Mouse (Mus musculus) brain, adult 2 months (tissue): ENCODE measurements around the gene Arhgap9.

Experiments
- DNase-seq: peaks from one replicate; pipeline ENCODE4 v3.0.0; 2011; ENCODE audit warnings: low read depth, low spot score

Arhgap9 gene

DNA sequence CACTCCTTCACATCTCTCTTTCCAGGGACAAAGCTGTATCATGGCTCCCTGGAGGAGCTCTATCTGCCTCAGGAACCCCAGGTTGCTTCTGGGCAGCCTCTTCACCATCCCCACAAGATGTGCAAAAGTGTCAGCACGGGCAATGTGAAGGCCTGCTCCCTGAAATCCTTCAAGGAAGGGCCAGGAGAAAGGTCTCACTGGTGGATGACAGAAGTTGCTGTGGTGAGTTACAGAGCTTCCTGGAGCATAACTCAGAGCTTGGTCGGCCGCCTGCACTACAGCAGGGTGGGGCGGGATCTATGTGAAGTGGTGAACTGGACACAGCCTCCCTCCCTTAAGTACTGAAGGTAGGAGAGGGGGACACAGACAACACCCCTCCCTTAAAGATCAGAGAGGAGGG, 905 bp downstream of the Arhgap9 start:
- DNase-seq: no peak

DNA sequence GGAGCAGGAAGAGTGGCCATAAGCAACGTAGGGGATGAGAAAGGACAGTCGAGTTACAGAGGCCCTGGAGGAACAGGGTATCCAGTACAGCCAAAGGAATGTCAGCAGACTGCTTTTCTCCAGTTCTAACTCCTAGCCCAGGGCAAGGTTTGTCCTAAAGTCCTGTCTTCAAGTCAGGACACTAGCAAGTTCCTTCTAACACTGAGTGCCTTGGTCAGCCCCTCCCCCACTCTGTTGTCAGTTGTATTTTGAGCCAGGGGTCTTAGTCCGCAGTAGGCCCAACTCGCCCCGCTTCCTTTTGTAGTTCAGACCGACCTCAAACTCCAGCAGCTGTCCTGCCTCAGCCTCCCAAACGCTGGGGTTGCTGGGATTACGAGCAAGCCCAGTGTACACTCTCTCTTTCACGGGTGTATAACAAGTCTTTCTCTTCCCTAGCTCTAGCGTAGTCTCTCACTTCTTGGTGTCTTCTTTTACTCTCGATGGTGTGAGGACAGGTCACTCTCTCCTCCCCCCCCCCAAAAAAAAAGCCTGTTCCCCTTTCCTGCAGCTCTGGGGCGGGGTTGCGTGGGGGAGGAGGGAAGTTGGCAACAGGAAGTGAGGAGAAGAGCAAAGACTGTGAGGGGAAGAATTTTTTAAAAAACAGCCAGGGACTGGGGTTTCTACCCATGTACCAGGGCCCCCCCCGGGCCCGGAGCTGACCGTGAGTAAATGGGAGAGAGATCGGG, 1.5 kb downstream of the Arhgap9 start:
- peak; percentile 14 for DNase-seq

DNA sequence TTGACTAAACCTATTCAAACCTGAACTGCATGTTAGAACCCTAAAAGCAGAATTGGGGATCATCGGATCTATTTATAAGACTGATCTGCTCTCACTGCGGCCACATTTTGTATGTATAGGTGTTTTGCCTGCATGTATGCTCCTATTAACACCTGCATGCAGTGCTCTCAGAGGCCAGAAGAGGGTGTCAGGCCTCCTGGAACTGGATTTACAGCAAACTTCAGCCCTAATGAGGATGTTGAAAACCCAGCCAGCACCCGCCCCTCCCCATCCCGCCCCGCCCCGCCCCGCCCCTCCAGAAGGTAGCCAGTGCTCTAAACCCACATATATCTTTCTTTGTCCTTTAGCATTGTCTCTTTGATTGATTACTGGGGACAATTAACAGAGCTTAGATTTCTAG, 2.7 kb downstream of the Arhgap9 start:
- peak; percentile 50 for DNase-seq

DNA sequence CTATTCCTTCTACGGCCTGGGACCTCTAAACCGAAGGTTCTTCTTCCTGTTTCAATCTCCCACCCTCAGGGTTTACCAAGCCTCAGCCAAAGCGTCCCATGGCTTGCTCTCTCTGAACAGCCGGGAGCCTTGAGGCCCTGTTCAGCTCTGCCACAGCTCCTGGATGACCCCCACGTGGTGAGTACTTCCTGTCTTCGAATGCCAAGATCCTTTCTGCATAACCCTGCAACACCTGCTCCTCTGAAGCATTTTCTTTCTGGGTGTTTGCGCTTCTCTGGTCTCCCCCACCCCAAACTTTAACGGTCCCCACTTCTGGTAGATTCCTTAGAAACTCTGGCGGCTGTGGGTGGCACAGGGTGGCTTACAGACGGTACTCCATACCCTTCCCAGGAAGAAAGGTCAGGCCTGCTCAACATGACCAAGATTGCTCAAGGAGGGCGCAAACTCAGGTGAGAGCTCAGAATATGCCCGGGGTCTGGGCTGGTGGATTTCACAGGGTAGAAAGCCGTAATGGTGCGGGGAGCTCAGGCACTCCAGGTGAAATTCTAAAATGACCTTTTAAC, 3.8 kb downstream of the Arhgap9 start:
- DNase-seq: no peak

DNA sequence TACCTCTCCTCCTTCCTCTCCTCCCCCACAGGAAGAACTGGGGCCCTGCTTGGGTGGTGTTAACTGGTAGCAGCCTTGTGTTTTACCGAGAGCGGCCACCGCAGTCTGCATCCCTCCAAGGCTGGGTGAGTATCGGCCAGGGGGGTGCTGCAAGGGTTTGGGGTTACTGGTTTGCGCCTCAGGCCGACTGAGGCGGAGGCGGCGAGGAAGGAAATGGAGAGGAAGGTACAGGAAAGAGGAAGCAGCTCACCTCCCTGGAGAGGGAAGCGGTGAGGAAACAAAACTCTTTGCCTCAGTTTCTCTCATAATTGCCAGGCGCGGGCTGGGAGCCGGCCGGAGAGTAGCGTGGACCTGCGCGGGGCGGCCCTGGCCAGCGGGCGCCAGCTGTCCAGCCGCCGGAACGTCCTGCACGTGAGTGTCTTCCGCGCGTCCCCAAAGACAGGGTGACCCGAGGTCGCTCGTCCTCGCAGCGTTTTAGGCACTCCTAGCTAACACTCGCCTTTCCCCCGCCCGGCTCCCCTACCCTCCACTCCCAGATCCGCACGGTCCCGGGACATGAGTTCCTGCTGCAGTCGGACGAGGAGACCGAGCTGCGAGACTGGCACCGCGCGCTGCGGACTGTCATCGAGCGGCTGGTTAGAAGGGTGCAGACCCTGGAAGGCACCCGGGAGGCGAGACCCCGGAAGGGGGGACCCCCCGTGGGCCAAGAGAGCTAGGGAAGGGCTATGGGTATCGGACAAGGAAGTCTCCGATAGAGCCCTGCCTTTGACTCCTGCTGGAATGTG, 4.4 kb downstream of the Arhgap9 start:
- DNase-seq: no peak

DNA sequence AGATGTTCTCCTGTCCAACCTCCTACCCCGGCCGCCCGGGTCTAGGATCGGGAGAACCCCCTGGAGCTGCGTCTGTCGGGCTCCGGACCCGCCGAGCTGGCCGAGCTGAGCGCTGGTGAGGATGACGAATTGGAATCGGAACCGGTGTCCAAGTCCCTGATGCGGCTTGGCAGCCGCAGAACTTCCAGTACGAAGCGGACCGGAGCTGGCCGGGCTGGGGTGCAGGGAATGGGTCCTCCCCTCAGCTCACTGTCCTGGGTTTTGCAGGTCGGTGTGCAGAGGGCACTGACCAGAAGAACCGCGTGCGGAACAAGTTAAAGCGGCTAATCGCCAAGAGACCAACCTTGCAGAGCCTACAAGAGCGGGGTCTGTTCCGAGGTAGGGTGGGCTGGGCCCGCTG, 5.1 kb downstream of the Arhgap9 start:
- DNase-seq: peak; percentile 16

DNA sequence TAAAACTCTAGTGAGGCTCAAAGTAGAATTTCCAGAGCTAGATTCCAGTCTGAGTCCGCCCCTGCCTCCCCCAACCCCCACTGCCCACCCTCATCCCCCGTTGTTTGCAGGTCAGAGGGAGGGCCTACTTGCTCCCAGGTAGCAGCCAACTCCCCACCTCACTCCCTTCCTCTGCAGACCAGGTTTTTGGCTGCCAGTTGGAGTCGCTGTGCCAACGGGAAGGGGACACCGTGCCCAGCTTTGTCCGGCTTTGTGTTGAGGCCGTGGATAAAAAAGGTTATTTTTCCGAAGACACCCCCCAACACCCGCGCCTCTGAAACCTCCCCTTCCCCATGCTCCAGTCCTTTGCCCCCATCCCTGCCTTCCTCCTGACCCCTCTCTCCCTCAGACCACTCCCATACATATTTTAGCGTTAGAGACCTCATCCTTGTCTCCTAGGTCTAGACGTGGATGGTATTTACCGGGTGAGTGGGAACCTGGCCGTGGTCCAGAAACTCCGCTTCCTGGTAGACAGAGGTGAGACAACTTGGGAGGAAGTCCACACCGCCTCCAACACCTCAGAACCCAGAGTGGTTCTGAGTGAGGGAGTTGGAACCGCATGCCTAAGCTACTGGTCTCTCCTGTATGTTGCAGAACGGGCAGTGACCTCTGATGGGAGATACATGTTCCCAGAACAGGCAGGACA, 5.8 kb downstream of the Arhgap9 start:
- DNase-seq: no peak

DNA sequence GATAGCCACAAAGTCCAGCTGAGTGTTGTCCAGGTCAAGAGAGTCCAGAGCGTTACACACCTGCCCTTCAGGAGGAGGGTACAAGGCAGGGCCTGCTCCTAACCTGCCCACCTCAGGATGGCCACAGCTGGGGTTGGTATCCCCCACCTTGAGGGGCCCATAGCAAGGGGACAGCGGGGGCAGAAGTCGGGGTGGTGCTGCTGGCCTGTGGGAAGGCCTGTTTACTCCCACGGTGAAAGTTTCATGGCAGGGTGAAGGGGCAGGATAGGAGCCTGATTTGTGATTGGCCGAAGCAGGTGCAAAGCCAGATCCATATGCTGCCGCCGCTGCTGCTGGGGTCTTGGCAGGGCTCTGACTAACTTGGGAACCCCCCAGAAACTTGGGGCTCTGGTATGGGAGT, 8.4 kb downstream of the Arhgap9 start:
- no peak for DNase-seq

DNA sequence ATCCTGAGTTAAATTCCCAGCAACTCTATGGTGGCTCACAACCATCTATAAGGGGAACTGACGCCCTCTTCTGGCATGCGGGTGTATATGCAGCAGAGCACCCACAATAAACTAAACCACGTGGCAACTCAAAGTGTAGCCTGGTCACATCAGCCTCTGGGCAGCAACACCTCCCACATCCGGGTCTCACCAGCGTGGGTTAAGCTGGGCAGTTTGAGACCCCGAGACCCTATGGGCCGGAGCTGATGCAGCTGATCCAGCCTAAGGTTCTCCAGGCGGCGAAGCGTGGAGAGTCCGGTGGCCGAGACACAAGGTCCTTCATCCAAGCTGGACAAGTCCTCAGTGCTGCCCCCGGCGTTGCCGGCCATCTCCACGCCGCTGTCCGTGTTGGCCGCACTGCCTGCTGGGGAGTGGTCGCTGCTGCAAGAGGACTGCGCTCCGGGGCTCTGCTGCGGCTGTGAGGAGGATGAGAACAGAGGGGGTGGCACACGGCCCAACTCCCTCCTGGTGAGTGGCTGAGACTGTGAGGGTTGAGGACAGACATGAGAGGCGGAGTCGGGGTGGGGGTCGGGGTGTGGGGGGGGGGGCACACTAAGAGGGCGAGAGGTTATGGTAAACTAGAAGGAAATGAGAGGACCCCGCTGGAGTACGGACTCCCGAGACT, 10.6 kb downstream of the Arhgap9 start:
- DNase-seq: peak; percentile 23

DNA sequence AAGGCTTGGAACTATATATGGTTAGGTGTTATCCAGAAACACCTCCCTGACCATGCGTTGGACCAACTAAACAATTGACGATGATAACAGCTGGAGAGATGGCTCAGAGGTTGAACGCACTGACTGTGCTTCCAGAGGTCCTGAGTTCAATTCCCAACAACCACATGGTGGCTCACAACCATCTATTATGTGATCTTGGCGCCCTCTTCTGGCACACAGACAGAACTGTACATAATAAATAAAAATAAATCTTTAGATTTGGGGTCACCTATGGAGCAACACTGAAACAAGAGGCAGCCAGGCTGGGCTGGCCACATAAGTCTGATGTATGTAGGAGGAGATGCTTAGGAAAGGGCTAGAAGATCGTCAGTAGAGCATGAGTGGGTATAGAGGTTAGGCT, 11.4 kb downstream of the Arhgap9 start:
- no peak for DNase-seq

DNA sequence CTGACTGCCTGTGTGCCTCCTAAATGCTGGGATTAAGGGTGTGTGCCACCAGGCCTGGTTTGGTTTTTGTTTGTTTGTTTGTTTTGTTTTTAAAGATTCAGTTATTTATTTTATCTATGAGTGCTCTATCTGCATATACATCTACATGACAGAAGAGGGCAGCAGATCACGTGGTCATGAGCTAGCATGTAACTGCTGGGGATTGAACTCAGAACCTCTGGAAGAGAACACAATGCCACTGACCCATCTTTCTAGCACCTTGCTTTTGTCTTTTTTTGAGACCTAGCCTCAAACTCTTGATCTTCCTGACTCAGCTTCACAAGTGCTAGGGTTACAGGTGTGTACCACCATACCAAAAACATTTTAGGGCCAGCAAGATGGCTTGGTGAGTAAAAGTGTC, 13.5 kb downstream of the Arhgap9 start:
- DNase-seq: peak; percentile 15

DNA sequence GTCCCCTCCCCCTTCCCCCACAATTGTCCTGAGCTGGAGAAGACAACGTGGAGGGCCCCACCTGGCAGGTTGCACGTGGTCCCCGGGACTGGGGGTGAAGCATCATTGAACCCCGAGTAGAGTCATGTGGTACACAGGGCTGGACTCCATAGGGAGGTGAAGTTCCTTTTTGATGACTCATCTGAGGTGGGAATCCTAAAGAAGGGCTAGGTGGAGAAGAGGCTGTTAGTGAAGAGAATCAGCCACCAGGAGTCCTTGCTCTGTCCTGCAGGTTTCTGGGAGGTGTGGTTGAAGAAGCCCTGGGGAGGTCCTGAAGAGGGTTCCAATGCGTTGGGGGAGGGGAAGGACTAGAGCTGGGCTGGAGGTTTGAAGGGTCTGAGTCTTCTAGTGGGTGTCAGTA, 15.2 kb downstream of the Arhgap9 start:
- DNase-seq: no peak

DNA sequence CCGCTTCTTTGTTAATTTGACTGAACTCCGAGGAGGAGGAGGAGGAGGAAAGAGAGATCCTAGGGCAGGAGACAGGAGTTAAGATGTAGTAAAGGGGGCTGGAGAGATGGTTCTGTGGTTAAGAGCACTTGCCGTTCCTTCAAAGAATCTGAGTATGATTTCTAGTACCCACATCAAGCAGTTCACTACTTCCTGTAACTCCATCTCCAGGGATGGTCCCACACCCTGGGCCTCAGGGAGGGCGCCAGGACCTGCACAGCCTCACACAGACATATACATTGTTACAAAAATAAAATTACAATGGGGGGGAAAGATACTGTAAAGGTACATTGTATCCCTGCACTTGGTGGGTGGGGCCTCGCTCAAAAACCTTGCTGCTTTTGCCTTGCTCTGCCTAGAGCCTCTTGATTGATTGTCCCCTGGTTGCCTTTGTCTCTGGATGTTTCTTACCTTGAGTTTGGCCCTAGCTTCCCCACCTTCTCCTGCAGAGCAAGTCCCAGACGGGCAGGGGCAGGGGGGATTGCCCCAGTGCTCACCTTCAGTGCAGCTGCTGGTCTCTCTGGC, 15.9 kb downstream of the Arhgap9 start:
- DNase-seq: no peak

DNA sequence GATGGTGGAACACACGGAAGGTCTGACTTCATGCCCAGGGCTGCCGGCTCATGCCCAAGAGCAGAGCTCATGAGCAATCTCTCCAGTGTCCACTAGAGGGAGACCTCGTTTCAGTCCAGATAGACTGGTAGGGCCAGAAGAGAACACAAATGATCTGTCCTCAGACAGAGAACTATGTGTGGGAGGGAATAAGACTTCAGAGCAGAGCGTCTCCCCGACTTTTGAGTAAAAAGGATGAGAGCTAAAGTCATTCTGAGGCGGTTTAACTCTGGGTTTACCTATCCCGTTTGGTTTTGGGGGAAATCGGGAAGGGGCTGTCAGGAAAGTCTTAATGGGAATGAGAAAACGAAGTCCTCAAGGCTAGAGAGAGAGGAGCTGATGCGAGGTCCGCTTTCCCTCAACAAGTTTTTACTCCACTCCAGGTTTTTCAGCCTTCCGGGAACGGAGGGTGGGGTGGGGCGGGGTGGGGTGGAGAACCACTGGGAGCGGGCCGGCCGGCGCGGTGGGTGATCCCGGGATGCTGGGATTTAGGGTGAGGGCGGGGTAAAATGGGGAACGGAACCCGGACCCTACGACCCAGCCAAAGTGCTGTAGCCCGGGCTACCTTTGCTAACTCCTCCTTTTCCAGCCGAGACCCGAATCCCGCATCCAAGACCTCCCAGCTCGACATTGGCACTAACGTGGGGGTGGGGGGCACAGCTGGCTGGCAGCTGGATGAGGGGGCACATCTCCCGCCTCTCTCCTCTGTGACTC, 17.3 kb downstream of the Arhgap9 start:
- peak; percentile 96 for DNase-seq

DNA sequence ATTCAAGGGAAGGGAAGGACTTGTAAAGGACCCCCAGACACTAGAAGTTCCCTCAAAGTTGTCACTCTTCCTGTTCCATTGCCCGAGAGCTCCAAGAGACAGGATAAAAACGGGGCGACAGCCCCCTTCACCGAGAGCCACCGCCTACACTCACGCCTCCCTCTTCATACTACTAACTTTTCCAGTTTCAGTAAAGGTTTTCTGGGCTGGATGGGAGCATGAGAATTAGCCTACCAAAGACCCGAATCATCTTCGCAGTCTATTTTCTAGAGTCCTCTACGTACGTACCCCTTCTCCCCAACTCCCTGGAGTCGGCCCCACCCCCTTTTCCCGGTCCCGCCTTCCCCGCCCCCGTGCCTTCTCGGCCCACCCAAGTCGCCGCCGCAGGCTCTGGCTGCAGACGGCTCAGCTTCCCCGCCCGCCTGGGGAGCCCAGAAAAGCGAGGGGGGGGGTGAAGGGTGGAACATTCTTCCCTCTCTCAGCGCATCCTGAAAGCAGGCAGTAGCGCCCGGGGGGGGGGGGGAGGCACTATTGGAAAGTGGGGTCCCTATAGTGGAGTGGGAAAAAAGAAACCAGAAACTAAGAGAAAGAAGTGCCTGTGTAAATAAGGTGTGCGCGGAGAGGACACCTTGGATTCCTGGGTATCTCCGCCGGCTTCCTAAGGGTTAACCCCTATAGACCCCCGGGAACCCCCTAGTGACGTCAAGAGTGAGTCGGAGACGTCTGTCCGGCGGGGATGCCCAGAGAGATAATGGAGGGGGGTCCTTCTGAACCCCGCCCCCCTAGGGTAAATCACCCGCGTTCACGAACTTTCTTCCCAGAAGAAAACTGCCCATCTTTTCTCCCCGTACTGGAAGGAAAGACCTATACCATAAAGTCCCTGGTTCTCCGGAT, 18.2 kb downstream of the Arhgap9 start:
- DNase-seq: peak; percentile 28

DNA sequence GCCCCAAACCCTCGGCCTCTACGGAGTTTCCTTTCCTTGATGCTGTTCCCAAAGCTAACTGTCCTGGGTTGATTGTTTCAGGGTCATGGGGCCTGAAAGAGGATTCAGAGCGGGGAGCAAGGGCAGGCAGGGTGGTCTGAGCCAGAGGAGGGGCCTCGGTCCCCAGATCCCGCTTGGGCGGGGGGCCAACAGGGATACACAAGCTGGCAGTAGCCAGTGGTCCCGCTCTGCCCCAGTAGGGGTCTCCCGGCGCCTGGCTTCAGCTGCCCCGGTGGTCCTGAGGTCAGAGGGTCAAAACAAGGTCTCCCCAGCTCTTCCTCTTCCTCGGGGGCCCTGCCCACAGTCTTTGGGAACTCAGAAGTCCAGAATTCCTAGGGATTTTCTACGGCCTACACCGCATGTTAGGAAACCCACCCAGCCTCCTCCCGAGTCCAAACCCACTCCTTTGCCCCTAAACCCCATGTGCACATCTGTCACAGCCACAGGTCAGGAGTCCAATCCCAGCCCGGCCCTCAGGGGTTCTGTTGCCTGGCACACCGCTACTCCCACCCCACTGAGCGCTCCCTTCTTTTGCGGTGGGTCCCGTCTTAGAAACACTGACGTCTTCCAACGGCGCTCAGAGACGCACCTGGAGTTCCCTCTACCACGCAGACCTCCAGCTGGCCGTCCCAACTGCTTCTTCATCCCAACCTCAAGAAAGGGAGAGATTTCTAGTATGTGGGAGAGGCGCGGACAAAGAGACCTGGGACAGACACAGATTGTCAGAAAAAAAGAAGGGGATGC, 19.0 kb downstream of the Arhgap9 start:
- DNase-seq: no peak

DNA sequence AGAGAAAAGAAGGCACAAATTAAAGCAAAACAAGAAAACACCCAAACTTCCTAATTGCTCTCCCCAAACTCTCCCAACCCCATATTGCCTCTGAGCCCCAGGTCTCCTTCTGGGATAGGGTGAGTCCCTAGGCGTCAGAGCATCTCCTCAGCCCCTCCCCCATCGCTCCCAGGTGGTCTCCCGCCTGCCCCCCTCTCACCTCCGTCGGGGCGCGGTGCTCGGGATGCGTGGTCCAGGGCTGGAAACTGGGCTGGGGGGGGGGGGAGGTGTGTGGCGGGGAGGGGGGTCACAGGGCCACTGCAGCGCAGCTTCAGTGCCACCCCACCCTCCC, 19.6 kb downstream of the Arhgap9 start:
- DNase-seq: no peak

DNA sequence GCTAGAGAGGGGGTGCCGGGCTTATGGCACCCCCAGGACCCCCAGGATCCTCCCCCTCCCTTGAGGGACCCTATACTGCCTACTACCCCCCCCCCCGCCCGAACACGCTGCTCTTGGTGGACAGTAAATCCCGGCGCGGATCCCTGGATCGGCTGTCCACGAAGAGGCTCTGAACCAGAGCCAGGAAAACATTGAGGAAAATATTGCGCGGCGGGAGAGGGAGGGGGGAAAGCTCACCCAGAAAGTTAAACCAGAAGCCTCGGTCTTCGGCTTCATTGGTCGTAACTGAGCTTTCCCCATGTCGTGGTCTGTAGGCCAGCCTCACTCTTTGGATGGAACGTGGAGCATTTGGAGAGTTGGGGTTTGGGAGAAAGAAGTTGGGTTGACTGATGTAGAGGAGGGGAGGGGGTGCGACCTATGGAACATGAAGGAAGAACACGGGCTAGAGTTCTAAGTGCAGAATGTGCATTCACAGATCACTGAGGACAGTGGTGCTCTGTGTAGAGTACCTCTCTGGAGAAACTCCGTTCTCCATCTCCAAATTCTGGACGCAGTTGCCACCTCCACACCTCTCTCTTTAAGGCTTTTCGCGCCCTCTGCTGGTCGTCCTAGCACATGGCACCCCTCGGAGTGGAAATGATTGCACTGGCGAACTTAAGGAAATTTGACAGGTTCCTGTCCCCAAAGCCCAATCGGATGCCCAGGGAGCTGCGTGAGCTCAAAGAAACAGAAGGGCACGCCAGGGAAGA, 20.3 kb downstream of the Arhgap9 start, which contains the start of gene Gli1:
Gene Gli1 (minus strand): TSS at position 84 of the 749 bp plus-strand sequence.
- DNase-seq: peak; percentile 93
